Mouse (Mus musculus) left cerebral cortex, adult 2 months (tissue): ENCODE measurements around the gene 4930402K13Rik. TPM values are rescaled to one million over a fixed set of nuclear protein-coding genes. Genes with fewer than 3 reads are reported as not detected.
"Not testable (repeated sequence)": the region's sequence is repeated elsewhere in the genome, so short reads cannot be mapped to it uniquely, and the experiment has no call there.

Source experiments
- DNase-seq, 2 experiments: peaks; one replicate each; pipeline ENCODE4 v3.0.0; 2021 to 2022; ENCODE audit warnings: low spot score in 2 of 2, mixed read lengths in 1 of 2; ENCODE audit errors: extremely low spot score in 1 of 2
- H3K27ac ChIP-seq: fragments of 200-600 bp; 2 replicates; pipeline ENCODE4 v1.8.1; 2022
- H3K4me3 ChIP-seq: fragments of 200-600 bp; 2 replicates; pipeline ENCODE4 v1.8.1; 2022
- CTCF ChIP-seq: fragments of 200-600 bp; IDR thresholded peaks from 2 replicates; pipeline ENCODE4 v1.8.1; 2022; ENCODE audit warnings: antibody characterized with exemption, mild to moderate bottlenecking, moderate library complexity
- intact Hi-C: fragments of 180-260 bp; cut with DNase I; formaldehyde crosslinking; loops from one replicate; pipeline ENCODE4 v1.15.1; 2025
- long read RNA-seq, 2 experiments: library from polyadenylated mRNA; stranded (forward); transcript quantifications; one replicate each; pipeline ENCODE4 v2.0.0; 2021; ENCODE audit warnings: borderline mapping rate in 2 of 2
- total RNA-seq, 2 experiments: library from RNA; stranded (reverse); gene quantifications; 2 replicates each; pipeline ENCODE4 v1.2.3; 2021

The 4930402K13Rik gene
- not detected for total RNA-seq
- long read RNA-seq, experiment 1, result 0 reads
- long read RNA-seq, experiment 2, result 0 reads

DNA sequence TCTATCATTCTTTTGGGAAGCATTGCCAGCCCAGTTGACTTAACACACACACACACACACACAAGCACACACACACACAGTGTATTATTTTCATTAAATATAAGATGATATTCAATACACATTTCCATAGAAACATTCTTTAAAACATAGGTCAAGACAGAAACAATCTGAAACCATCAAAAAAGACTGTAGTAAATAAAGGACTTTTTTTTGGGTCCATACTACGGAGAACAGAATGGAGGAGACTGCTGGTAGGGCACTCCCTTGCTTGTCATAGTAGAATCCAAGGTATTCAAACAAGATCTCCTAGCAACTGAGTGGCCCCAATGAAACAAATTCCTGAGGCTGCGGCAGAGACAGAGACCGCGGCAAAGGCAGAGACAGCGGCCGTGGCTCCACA, at the start of gene 4930402K13Rik:
Gene 4930402K13Rik (plus strand): TSS at position 301 of the 400 bp plus-strand sequence.
- no peak for TF ChIP-seq CTCF
- Histone ChIP-seq H3K4me3 (no peak within 1 kb of the TSS), H3K27ac (no peak within 1 kb of the TSS)
- DNase-seq, result no peak
- intact Hi-C loops, result no loop called here

DNA sequence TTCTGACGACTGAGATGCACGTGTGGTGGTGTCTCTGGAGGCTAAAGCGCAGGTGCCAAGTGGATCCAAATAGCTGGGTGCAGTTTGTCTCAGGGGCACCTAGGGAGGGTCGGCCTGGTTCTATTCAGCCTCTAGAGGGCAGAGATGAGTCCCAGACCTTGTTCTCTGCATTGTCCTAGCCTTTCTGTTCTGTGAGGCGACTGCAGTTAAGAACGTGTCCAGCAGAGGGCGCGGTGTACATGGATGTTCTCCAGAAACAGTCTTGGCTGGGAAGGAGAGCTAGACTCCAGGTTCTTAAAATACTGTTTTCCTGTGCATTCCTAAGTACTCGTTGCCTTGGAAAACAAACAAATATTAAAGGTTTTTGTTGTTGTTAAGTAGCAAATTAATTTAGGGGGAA, 43.4 kb upstream of the 4930402K13Rik start:
- H3K27ac ChIP-seq, intact Hi-C loops, H3K4me3 ChIP-seq: not testable (repeated sequence)
- DNase-seq, result peak; percentile 71 to 94
- peak; percentile 38 for TF ChIP-seq CTCF

DNA sequence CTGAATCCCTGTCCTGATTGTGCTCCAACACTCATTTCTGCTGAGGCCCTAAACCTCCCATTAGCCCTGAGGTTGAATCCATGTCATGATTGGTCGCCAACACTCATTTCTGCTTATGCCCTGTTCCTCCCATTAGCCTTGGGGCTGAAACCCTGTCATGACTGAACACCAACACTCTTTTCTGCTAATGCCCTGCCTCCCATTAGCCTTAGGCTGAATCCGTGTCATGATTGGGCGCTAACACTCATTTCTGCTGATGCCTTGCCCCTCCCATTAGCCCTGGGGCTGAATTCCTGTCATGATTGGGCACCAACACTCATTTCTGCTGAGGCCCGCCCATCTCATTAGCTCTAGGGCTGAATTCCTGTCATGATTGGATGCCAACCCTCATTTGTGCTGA, 42.3 kb upstream of the 4930402K13Rik start:
- Histone ChIP-seq H3K4me3 (no peak overlapping the region), H3K27ac (no peak overlapping the region)
- TF ChIP-seq CTCF, result no peak
- intact Hi-C loops, result no loop called here
- no peak for DNase-seq

DNA sequence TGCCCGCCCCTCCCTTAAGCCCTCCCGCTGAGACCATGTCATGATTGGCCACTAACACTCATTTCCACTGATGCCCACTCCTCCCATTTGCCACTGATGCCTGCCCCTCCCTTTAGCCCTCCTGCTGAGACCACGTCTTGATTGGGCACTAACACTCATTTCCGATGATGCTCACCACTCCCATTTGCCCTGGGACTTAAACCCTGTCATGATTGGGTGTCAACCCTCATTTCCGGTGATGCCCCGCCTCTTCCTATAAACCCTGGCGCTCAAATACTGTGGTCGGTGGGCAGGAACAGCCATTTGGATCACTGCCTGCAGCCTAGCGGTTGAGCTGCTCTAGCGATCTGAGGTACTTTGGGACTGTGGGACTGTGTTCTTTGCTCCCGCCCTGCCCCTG, 41.6 kb upstream of the 4930402K13Rik start, which contains the start of gene Fthl17f:
Gene Fthl17f (plus strand): TSS at position 301 of the 400 bp plus-strand sequence.
- DNase-seq, intact Hi-C loops: not testable (repeated sequence)

DNA sequence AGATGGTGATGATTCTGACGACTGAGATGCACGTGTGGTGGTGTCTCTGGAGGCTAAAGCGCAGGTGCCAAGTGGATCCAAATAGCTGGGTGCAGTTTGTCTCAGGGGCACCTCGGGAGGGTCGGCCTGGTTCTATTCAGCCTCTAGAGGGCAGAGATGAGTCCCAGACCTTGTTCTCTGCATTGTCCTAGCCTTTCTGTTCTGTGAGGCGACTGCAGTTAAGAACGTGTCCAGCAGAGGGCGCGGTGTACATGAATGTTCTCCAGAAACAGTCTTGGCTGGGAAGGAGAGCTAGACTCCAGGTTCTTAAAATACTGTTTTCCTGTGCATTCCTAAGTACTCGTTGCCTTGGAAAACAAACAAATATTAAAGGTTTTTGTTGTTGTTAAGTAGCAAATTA, 26.7 kb upstream of the 4930402K13Rik start:
- TF ChIP-seq CTCF, result peak; percentile 36
- intact Hi-C loops, H3K4me3 ChIP-seq, H3K27ac ChIP-seq: not testable (repeated sequence)
- peak; percentile 40 to 75 for DNase-seq

More for the DNA sequence above, 41.6 kb upstream of the 4930402K13Rik start, which contains the start of gene Fthl17f:
- not testable (repeated sequence) for H3K27ac ChIP-seq, H3K4me3 ChIP-seq

DNA sequence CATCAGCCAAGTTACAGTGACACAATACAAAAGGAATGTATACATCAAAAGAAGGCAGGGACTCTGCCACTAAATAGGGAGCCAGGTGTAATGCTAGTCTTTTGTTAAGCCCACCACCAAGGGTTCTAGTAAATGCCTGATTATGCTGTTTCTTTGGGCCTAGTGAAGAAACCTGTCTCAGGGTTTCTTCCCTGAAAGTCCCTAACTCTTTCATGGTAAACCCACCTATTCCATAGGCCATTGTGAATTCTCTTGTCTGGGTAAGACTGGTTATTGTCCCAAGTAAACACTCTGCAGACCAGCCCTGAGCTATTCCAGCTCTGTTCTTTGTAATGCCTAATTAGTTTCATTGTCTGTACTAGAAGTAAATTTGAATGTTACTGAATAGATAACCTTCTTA, 9.3 kb upstream of the 4930402K13Rik start:
- H3K4me3 ChIP-seq, intact Hi-C loops, H3K27ac ChIP-seq, DNase-seq: not testable (repeated sequence)

DNA sequence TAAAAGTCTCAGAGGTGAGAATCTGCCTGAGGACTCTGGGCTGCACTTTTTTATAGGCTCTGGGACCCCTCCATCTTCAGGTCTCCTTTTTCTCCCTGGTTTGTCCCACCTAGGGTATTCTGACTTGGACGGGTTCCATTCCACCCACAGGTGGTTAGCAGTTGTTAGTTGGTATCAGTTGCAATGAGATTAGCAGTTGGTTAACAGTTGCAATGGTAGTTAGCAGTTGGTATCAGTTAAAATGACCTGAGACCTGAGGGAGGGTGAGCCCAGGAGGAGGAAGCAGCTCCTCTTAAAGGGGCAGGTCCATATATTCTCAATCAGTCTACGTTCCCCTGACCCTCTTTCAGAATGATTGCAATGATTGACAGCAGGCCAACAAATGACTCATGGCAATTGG, 6.0 kb downstream of the 4930402K13Rik start:
- intact Hi-C loops, result no loop called here
- H3K27ac ChIP-seq, result no peak overlapping the region
- DNase-seq, result no peak
- no peak overlapping the region for H3K4me3 ChIP-seq
- no peak for TF ChIP-seq CTCF

DNA sequence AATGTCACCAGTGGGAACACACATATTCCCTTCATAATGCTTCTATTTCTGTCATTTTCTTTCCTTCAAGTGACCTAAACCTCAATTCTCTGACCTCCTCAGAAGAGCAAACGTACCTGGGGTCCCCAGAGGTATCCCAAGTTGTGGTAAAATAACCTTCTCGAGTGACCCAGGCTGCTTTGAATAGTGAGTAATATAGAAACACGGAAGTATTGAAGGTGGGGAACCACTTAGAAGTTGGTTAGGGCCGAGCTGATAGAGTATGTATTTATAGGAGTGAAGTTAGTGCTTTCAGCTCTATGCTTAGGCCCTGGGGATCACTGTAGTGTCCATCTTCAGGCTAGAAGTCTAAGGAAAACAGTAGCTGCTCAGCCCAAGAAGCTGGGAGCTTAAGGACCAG, 20.6 kb downstream of the 4930402K13Rik start:
- no peak overlapping the region for H3K27ac ChIP-seq
- intact Hi-C loops, result loop anchor here (5.0 kb wide), 2 partner anchors 97 to 387 kb away; no protein-coding TSS in a partner anchor
- DNase-seq, result no peak
- TF ChIP-seq CTCF, result no peak
- no peak overlapping the region for H3K4me3 ChIP-seq

DNA sequence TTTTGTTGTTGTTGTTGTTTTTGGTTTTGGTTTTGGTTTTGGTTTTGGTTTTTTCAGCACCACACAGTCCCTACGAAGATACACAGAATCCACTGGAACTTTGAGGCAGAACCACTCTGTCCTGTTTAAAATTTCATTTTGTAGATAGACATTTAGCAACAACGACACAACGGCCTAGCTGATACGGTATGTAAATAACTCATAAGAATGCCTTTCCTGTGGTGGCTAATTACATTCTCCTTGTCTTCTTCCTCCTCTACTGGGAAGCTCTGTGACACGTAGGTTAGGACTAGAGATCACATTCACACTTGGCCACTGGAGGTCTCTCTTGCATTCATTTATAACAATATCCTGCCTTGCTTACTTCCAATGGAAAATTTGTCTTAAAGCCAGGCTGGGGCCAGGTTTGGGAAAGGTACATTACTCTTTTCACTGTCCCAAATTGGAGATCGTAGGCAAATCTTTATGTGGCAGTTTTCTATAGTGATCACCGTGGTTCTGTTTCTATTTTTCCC, 24.0 kb downstream of the 4930402K13Rik start:
- intact Hi-C loops, result loop anchor here (5.0 kb wide), 2 partner anchors 94 to 384 kb away; no protein-coding TSS in a partner anchor
- DNase-seq, result peak in 1 of 2 experiments; percentile 7
- Histone ChIP-seq H3K27ac (no peak overlapping the region), H3K4me3 (no peak overlapping the region)
- TF ChIP-seq CTCF, result peak; percentile 50

DNA sequence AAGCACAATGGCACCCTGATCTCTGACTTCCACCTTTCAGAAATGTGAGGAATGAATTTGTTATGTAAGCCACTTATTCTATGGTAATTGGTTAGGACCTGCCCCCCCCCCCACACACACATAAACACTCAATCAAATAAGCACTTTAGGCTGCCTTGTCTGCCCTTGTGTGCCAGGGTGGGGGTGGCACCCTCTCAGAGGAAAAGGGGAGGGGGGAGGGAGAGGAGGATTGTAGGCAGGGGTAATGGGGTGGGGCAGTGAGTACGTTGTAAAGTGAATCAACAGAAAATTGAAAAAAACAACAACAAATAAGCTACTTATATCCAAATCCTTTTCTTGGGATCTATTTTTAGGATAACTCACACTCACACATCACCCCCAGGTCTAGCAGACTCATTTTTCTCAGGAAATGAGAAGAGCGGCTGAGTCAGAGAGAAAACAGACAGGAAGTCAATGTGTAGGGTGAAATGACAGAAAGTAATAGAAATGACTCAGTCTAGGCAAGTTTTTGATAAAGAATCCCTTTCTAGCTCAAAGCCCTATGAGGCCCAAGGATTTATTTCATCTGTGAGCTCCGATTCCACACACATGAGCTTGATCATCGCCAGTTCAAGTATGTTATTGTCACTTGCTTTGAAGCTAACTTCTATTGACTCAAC, 35.1 kb downstream of the 4930402K13Rik start:
- Histone ChIP-seq H3K27ac (no peak overlapping the region), H3K4me3 (no peak overlapping the region)
- TF ChIP-seq CTCF, result no peak
- intact Hi-C loops, result no loop called here
- no peak for DNase-seq

DNA sequence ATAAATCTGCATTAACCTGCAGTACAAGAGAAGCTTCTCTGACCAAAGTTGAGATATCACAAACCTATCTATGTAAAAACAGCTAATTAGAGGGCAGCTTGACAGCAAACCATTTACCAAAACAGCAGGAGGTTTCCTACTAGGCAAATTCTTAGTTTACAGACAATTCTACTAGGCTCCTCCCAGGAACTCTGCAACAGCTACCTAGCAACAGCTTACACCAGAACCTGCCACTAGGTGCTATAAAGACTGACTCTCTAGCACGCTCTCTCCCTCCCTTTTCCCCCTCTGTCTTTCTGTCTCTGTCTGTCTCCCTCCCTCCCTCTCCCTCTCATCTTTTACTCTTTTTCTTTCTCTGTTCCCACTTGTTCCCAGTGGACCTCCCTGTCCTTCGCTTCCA, 38.3 kb downstream of the 4930402K13Rik start:
- TF ChIP-seq CTCF, result no peak
- no peak for DNase-seq
- intact Hi-C loops, result no loop called here
- H3K4me3 ChIP-seq, result no peak overlapping the region
- H3K27ac ChIP-seq, result no peak overlapping the region

Other genes with a start within 250 kb of the 4930402K13Rik start
- not detected for gene Gm5751, start 230.3 kb upstream of the 4930402K13Rik start, total RNA-seq
- 10 to 100 TPM; 31.4 to 35.0 TPM for gene B630019K06Rik, start 212.2 kb upstream of the 4930402K13Rik start, total RNA-seq
- not detected for gene Fthl17b, start 141.6 kb upstream of the 4930402K13Rik start, total RNA-seq
- not detected for gene Fthl17c, start 128.0 kb upstream of the 4930402K13Rik start, total RNA-seq
- not detected for gene Fthl17d, start 117.8 kb upstream of the 4930402K13Rik start, total RNA-seq
- gene Fthl17e, start 71.1 kb upstream of the 4930402K13Rik start, total RNA-seq, result not detected
- gene Fthl17f, start 41.5 kb upstream of the 4930402K13Rik start, total RNA-seq, result not detected
- gene Lancl3, start 95.3 kb downstream of the 4930402K13Rik start, total RNA-seq, result 1 to 10 TPM; 6.8 to 7.8 TPM
- not detected for gene Gm14862, start 152.3 kb downstream of the 4930402K13Rik start, total RNA-seq
- gene Xk, start 168.2 kb downstream of the 4930402K13Rik start, total RNA-seq, result 10 to 100 TPM; 15.2 to 16.6 TPM
- gene H2al1m, start 179.2 kb downstream of the 4930402K13Rik start, total RNA-seq, result not detected
- gene H2al1k, start 246.1 kb downstream of the 4930402K13Rik start, total RNA-seq, result under 1 TPM in 1 of 2 experiments, not detected in 1; 0.77 TPM